In the genomic region with DNA sequence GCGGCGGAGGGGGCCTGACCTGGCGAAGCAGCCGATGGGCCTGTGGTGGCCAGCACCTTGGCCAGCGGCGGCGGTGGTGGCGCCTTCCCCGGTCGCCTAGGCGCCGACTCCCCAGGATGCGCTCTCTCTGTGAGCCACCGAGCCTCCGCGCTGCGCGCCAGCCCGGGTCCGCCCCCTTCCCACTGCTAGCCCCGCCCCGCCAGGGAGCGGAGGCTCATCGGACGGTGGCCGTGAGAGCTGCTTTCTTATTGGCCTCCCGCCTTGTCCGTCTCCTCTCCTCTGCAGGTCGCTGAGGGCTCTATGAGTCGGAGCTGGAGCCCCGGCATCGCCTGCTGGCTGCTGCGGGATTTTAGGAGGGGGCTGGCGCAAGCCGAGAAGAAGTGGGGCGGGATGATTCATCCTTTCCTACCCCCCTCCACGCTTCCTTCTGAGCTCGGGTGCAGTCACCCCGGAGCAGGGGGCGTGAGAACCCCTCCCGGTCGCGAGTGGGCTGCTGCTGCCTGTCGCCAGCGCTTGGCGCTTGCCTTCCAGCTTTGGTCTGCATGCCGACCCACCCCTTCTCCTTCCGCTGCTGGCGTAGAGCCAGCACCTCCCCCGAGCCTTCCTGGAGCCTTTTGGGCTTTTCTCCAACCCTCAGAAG, we compare ENCODE assay signal across 8 mouse cellular contexts. TPM values are rescaled to one million over a fixed set of nuclear protein-coding genes. Genes with fewer than 3 reads are reported as not detected.
DNase-seq lines count a peak whose midpoint lies in the region; ATAC-seq and TF ChIP-seq lines count a peak whose summit lies in the region.

Gene Trim9 (minus strand): TSS at position 413 of the 640 bp plus-strand sequence.

- TF ChIP-seq CTCF in liver, postnatal 0 days (IDR thresholded peaks at IDR 0.05; ENCODE audit: low read depth) = no peak

- peaks cover 38% of the 10 kb centered on the region for H3K4me1 ChIP-seq in forebrain, embryonic 15.5 days
- H3K4me1 ChIP-seq in liver, postnatal 0 days (ENCODE audit: insufficient read depth) = peaks cover 12% of the 10 kb centered on the region

- no peaks in the 10 kb centered on the region for H3K27me3 ChIP-seq in forebrain, embryonic 15.5 days
- H3K27me3 ChIP-seq in liver, postnatal 0 days (ENCODE audit: insufficient read depth, low read length) = peaks cover 46% of the 10 kb centered on the region

- under 1% methylated on average over 40 of the region's 50 CpGs for WGBS in forebrain, embryonic 15.5 days
- under 1% methylated on average over 42 of the region's 50 CpGs for WGBS in liver, postnatal 0 days (ENCODE audit: insufficient replicate concordance)

- TF ChIP-seq EP300 in liver, postnatal 0 days (IDR thresholded peaks at IDR 0.05; ENCODE audit: low read depth) = no peak

- peak within 1 kb of the TSS; percentile 76 for H3K9ac ChIP-seq in forebrain, embryonic 15.5 days (replicated peaks)
- H3K9ac ChIP-seq in liver, postnatal 0 days (replicated peaks) = no peak within 1 kb of the TSS

- H3K27ac ChIP-seq in forebrain, embryonic 15.5 days (replicated peaks) = peak within 1 kb of the TSS; percentile 98
- H3K27ac ChIP-seq in liver, postnatal 0 days (ENCODE audit: low read depth) = no peak within 1 kb of the TSS

- peak; percentile 97 for ATAC-seq in forebrain, embryonic 15.5 days (replicated peaks)
- ATAC-seq in liver, postnatal 0 days = peak; percentile 95
- ATAC-seq in neutrophil, adult 5-6 weeks (ENCODE audit: extremely low read depth, insufficient number of reproducible peaks, low FRiP score, poor library complexity, severe bottlenecking) = peak; percentile 53

- peak within 1 kb of the TSS; percentile 60 for H3K4me3 ChIP-seq in forebrain, embryonic 15.5 days
- H3K4me3 ChIP-seq in liver, postnatal 0 days (ENCODE audit: low read depth, low read length) = peak within 1 kb of the TSS; percentile 45

- intact Hi-C loops in heart, postnatal 25 days (cut with DNase I) = no loop called here

- H3K9me3 ChIP-seq in forebrain, embryonic 15.5 days = no peaks in the 10 kb centered on the region
- H3K9me3 ChIP-seq in liver, postnatal 0 days (ENCODE audit: low read length) = no peaks in the 10 kb centered on the region

- peak within 1 kb of the TSS; percentile 97 for H3K4me2 ChIP-seq in forebrain, embryonic 15.5 days (replicated peaks)
- peak within 1 kb of the TSS; percentile 71 for H3K4me2 ChIP-seq in liver, postnatal 0 days (ENCODE audit: low read depth, low read length)

- peak; percentile 97 for DNase-seq in ES-CJ7 (ENCODE audit: low read depth, low spot score)
- DNase-seq in cerebellum, adult 11-12 months = peak; percentile 99
- DNase-seq in heart, postnatal 25 days (ENCODE audit: low spot score) = peak; percentile 83
- DNase-seq in layer of hippocampus, adult 11-12 months (ENCODE audit: low spot score) = peak; percentile 95
- peak; percentile 83 for DNase-seq in liver, postnatal 0 days
- peak; percentile 94 for DNase-seq in testis, postnatal 14 days (ENCODE audit: low spot score)

- H3K36me3 ChIP-seq in forebrain, embryonic 15.5 days = no peaks in the 10 kb centered on the region
- H3K36me3 ChIP-seq in liver, postnatal 0 days (replicated peaks; ENCODE audit: insufficient read depth, low read length) = no peaks in the 10 kb centered on the region

RNA-seq across cellular contexts. Expression of gene Trim9, which starts in this region (rescaled TPM):
- polyA plus RNA-seq in forebrain, embryonic 15.5 days (2015; fragmentation: Nextera tagmentation; extraction: Ambion mirVana) = 45.4 and 51.8 TPM in 2 replicates
- under 1 TPM; 0.08 to 0.22 TPM for total RNA-seq in heart, postnatal 25 days (2021)
- 0.02 TPM in 1 of 2 replicates, not detected in the other for polyA plus RNA-seq in liver, postnatal 0 days (2015; fragmentation: Nextera tagmentation; extraction: Ambion mirVana)
- 0.35 and 0.49 TPM in 2 replicates for total RNA-seq in neutrophil, adult 5-6 weeks (2017)

Comparison
In these comparisons a context has a peak if more than half of its experiments do, and no peak if none do; other contexts are left out.
1. RNA of gene Trim9 (polyA plus RNA-seq): 45.4 to 51.8 TPM in forebrain, embryonic 15.5 days; 0.02 TPM in liver, postnatal 0 days; every median in the first group is over 10 times any median in the second.
2. Peak in DNase-seq in heart, postnatal 25 days; RNA of the gene not detected or under 1 TPM.
3. Peak in DNase-seq, ATAC-seq, H3K4me3 ChIP-seq and H3K4me2 ChIP-seq in liver, postnatal 0 days; RNA of the gene not detected or under 1 TPM.
4. Peak in ATAC-seq in neutrophil, adult 5-6 weeks; RNA of the gene not detected or under 1 TPM.
5. Peak in every context shown above with its lines, with median percentiles within 50 percentile points of each other: DNase-seq and ATAC-seq.